Mouse (Mus musculus) central nervous system, embryonic 14 days (tissue): Measurements from ENCODE around the gene Dusp10. TPM values are rescaled to one million over a fixed set of nuclear protein-coding genes. Genes with fewer than 3 reads are reported as not detected.

ENCODE experiments used
- polyA plus RNA-seq: library from polyadenylated mRNA; depleted of rRNA; stranded (reverse); fragments of >200 nt; gene quantifications from 2 replicates; pipeline ENCODE4 v1.2.3, GENCODE M21; 2012; rRNA removed

Dusp10 gene
- polyA plus RNA-seq, result 8.5 and 10.1 TPM in 2 replicates

DNA sequence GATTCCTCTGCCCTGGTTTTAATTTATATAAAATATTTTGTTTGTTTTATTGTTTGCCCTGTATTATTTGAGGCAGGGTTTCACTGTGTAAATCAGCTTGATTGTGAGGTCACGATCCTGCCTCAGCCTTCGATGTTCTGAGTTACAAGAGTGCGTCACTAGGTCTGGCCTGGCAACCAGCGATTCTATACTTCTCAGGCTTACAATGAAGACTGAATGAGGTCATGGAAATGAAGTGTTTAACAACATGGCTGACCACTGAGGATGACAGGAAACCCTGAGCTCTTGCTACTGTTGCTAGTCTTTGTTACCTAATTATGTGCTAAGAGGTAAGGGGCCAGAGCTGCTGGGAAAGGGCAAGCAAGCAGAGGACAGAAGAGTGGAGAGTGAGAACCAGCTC, at the start of gene Dusp10:
Gene Dusp10 (plus strand): TSS at position 197 of the 400 bp plus-strand sequence.

DNA sequence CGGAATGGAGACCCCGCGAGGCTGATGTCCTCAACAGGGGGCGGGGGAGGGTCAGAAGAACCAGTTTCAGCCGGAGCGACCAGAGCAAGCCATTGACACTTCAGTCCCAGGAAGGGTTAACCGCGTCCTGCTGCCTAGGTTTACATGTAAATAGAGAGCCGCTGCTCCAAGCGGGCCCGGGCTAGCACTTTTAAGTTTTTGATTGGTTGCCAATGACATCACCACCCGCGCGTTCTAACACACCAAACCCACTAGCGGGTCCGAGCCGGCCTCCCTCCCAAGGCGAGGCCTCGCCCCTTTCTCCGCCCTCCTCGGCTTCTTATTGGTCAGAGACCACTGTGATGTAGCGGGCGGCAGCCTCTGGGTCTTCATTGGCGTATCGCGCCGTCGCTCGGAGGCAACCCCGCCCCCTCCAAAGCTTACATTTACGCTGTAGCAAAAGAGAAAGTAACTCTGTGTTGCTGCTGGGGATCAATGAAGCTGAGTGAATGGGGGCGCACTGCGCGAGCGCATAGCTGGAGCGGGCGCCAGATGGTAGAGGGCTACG, 21.0 kb downstream of the Dusp10 start, which contains the start of gene 1700056E22Rik:
Gene 1700056E22Rik (minus strand): TSS at position 291 of the 547 bp plus-strand sequence.

Other genes starting within 250 kb of the Dusp10 start
- gene 1700056E22Rik, start 21.0 kb downstream of the Dusp10 start, polyA plus RNA-seq, result 0.84 and 0.92 TPM in 2 replicates